Mouse (Mus musculus) limb, embryonic 10.5 days (tissue): ENCODE measurements at regions not wholly inside any gene's neighbourhood (a gene's known extent, or its start where the extent isn't known, plus 50 kb on each side); places are given as distances from the start of the nearest gene placed in this dataset.

Experiments
- DNase-seq: peaks from one replicate; pipeline ENCODE4 v3.0.0-alpha.2; 2017; ENCODE audit warnings: low spot score
- H3K27ac ChIP-seq: fragments of 300-500 bp; sonication (generic); 2 replicates; pipeline ENCODE4 v1.5.1; 2016; ENCODE audit warnings: mild to moderate bottlenecking
- H3K27me3 ChIP-seq: fragments of 300-500 bp; sonication (generic); 2 replicates; pipeline ENCODE4 v1.6.1; 2016; ENCODE audit warnings: low read depth, mild to moderate bottlenecking; ENCODE audit not compliant: poor library complexity, severe bottlenecking
- H3K36me3 ChIP-seq: fragments of 300-500 bp; sonication (generic); 2 replicates; pipeline ENCODE4 v1.6.1; 2016; ENCODE audit warnings: mild to moderate bottlenecking, moderate library complexity
- H3K4me1 ChIP-seq: fragments of 300-500 bp; sonication (generic); 2 replicates; pipeline ENCODE4 v1.6.1; 2016
- H3K4me3 ChIP-seq: fragments of 300-500 bp; sonication (generic); 2 replicates; pipeline ENCODE4 v1.5.1; 2016; ENCODE audit warnings: mild to moderate bottlenecking, moderate library complexity
- H3K9me3 ChIP-seq: fragments of 300-500 bp; sonication (generic); replicated peaks from 2 replicates; pipeline ENCODE4 v1.6.1; 2016; ENCODE audit warnings: mild to moderate bottlenecking
- WGBS: fragments of 180-500 bp; shearing (Covaris S2); methylation state at CpG from one replicate; pipeline ENCODE4 v1.1.7; 2016; 5-methylcytosine and 5-hydroxymethylcytosine counted together

DNA sequence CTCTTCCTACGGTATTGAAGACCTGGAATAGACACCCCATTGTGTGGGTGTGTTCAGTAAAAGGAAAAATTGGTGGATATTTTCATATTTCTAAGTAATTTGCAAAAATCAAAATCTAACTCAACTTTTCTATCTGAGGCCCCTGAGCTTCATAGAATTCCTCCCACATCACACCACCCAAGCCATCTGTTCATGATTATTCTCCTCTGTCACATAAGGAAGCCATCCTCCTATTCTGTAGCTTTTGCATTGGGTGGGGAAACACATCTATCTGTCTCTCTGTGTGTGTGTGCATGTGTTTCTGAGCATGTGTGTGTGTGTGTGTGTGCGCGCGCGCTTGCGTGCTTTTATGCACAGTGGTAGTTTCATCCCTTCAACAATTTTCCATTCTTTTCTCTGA lies 954.0 kb downstream of the A830018L16Rik start:
- WGBS, result 96% methylated on average over 6 of the region's 6 CpGs
- DNase-seq, result no peak

DNA sequence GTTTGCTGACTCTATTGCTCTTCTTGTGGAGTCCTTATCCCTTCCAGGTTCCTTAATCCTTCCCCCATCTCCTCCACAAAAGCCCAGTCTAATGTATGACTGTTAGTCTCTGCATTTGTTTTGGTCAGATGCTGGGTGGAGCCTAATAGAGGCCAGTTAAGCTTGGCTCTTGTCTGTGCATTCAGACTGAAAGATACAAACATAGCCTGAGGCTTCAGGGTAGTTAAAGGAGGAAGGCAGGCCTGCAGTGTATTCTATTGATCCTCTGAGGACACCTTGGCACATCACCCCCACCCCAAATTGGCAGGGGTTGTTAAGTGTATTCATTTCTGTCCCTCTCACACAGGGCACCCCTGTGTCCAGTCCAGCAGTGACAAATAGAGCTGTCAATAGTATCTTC lies 959.1 kb downstream of the A830018L16Rik start:
- Histone ChIP-seq H3K27me3 (no peaks in the 10 kb centered on the region), H3K27ac (no peak overlapping the region), H3K4me1 (no peaks in the 10 kb centered on the region), H3K9me3 (no peaks in the 10 kb centered on the region), H3K4me3 (no peak overlapping the region), H3K36me3 (no peaks in the 10 kb centered on the region)
- no peak for DNase-seq

More for the DNA sequence above, 954.0 kb downstream of the A830018L16Rik start:
- no peak overlapping the region for H3K27ac ChIP-seq
- H3K4me3 ChIP-seq, result no peak overlapping the region
- no peaks in the 10 kb centered on the region for H3K9me3 ChIP-seq
- no peaks in the 10 kb centered on the region for H3K27me3 ChIP-seq
- H3K4me1 ChIP-seq, result no peaks in the 10 kb centered on the region
- H3K36me3 ChIP-seq, result no peaks in the 10 kb centered on the region

DNA sequence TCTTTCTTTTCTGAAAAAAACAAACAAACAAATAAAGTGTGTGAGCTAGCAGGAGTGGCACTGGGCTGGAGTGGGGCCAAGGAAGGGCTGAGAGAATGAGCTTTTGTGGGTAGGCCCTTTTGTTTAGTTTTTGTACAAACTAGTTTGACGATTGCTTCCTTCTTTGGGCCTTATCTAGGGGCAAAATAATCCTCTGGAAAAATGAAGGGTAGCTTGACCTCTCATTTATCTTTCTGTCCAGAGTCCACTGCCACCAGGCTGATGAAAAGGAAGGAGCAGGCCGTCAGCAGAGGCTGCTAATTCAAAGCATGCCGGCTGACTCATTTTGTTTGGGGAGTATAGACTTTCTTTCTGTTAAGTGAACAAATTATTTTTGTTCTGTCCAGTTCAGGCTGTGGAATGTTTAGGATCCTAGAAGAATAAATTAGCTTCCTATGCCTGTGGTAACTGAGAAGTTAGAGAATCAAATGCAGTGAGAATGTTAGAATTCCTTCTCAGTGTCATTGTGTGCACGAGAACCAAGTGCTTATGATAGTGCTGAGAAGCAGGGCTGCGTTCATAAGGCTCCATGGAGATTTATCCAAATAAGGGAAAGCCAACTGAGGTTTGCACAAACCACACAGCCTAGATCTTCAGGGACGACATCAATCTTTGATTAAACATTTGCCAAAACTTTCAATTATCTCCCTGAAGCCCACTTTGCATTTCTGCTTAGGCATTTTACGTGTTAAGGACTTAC lies 984.4 kb downstream of the A830018L16Rik start:
- peak; percentile 38 for DNase-seq
- Histone ChIP-seq H3K27me3 (no peaks in the 10 kb centered on the region), H3K36me3 (no peaks in the 10 kb centered on the region), H3K4me1 (peaks cover 11% of the 10 kb centered on the region), H3K27ac (peak overlapping the region; percentile 78), H3K4me3 (no peak overlapping the region), H3K9me3 (no peaks in the 10 kb centered on the region)
- WGBS, result 19% methylated on average over 7 of the region's 7 CpGs

DNA sequence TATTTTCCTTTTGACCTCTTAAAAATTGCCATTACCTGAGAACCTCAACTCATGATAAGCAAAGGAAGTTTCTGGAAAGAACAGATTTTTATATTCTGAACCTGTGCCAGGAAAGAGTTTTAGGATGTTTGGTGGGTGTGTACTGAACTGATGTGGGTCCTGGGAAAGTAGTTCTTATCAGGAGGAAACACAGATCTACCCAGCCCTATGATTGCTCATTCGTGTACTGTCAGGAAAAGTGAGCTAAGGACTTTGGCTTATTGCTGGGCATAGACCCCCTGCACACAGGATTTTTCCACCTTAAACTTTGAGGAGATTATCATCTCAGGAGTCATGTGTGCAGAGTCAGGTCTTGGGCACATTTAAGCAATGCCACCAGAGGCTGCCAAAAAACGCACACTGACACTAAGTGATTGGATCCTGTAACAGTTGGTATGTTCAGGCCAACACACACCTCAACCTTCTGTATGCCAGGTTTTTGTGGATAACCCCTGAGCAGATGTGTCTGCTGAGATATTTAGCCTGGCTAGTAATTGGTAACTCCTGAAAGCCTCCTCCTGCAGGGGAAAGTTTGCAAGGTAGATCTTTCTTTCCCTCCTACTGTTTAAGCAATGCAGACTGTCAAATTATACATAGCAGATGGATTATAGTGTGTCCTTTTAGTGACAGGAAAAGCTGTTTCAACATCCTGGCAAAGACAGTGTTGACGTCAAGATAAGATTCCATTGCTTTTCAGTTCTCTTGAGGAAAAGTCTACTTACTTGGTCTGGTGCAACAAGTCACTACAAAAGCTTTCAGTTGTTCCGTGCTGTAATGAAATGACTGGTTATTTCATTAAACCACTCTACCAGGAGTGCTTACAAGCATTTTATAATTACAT lies 991.7 kb downstream of the A830018L16Rik start:
- H3K4me1 ChIP-seq, result peaks cover 5% of the 10 kb centered on the region; the same call in 1 of the 2 replicates
- DNase-seq, result no peak
- no peaks in the 10 kb centered on the region for H3K9me3 ChIP-seq
- no peak overlapping the region for H3K27ac ChIP-seq
- WGBS, result 77% methylated on average over 4 of the region's 4 CpGs
- H3K36me3 ChIP-seq, result no peaks in the 10 kb centered on the region
- no peak overlapping the region for H3K4me3 ChIP-seq
- no peaks in the 10 kb centered on the region for H3K27me3 ChIP-seq

DNA sequence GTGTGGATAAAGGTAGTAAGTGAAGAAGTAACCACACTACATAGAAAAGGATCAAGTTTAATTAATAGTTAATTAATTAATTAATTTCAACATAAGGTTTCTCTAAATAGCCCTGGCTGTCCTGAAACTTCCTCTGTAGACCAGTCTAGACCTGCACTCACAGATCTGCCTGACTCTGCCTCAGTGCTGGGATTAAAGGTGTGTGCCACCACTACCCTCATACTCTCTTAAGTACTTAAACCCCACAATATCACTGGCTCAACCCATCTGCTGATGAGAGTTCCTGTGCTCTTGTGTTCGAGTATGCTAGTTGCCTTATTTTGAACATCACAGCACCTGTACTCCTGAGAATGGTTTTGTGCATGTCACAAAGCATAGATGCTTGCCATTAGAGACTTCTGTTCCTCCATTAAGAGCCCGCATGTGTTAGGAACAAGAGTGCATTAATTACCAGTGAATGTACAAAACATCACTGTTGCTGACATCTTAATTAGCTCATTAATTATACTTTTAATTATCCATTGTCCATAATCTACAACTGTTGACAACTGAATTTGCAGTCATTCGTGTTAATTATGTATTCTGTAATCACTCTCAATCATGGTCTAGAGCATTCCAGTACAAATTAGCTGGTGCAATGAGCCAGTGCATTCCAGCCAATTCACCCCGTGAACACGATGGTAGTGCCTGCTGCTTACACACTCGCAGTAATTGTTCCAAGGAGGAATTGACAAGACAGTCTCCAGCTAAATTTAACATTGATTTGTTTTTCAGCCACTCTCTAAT lies 996.0 kb downstream of the A830018L16Rik start:
- Histone ChIP-seq H3K36me3 (no peaks in the 10 kb centered on the region), H3K9me3 (no peaks in the 10 kb centered on the region), H3K27ac (no peak overlapping the region), H3K4me1 (peaks cover 5% of the 10 kb centered on the region; the same call in 1 of the 2 replicates), H3K4me3 (no peak overlapping the region), H3K27me3 (no peaks in the 10 kb centered on the region)
- 62% methylated on average over 6 of the region's 6 CpGs for WGBS
- no peak for DNase-seq

DNA sequence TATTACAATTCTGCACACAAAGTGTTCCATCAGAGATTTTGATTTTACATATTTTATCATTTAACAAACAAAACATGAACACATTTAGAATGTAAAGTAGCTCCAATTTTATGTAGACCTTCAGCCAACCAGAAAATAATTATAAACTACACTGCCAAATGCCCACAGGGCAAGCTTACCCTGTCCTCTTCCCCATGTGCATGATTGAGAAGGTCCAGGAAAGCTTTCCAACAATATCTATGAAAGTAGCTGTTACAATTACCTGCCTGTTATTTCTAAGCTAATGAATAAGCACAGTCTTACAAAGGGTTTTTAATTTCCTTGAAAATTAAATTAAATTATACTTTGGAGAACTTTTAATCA lies 996.6 kb downstream of the A830018L16Rik start:
- no peaks in the 10 kb centered on the region for H3K27me3 ChIP-seq
- no peaks in the 10 kb centered on the region for H3K9me3 ChIP-seq
- H3K36me3 ChIP-seq, result no peaks in the 10 kb centered on the region
- peaks cover 5% of the 10 kb centered on the region; the same call in 1 of the 2 replicates for H3K4me1 ChIP-seq
- no peak for DNase-seq
- H3K27ac ChIP-seq, result no peak overlapping the region
- no peak overlapping the region for H3K4me3 ChIP-seq

DNA sequence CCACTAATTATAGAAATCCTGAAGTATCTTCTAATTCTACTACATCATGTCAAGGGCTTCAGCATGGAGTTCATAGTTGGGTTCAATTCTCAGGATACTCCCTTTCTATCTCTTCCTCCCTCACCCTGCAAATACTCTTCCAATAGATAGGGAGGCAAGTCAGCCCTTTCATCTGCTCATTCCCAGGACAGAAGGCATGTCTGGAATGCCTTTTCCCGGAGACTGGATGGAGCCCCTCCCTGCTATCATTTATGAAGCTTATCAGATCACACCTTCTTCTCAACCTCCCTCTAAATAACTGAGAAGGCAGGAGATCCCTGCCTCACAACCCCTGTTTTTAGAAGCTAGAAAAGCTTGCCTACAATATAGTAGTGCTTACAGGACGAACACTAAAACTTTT lies 1010.6 kb downstream of the A830018L16Rik start:
- Histone ChIP-seq H3K36me3 (no peaks in the 10 kb centered on the region), H3K4me3 (no peak overlapping the region), H3K27ac (no peak overlapping the region), H3K27me3 (no peaks in the 10 kb centered on the region), H3K9me3 (no peaks in the 10 kb centered on the region), H3K4me1 (no peaks in the 10 kb centered on the region)
- 46% methylated on average over 2 of the region's 2 CpGs for WGBS
- no peak for DNase-seq

DNA sequence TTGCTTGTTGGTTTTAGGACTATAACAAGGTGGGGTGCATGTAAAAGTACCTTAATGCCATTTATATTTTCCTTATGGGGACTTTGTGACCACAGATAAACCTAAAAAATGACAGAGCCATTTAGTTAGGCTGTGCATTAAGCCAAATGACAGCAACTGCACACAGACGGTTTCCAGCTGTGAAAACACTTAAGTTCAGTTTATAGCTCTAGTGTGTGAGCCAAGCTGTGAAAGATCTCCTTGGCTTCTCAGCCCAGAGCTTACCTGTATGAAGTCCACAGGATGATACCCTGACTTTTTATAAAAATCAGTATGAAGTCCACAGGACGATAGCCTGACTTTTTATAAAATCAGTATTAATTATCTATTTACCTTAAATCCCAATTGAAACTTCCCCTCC lies 1024.0 kb downstream of the A830018L16Rik start:
- Histone ChIP-seq H3K4me3 (no peak overlapping the region), H3K36me3 (no peaks in the 10 kb centered on the region), H3K27me3 (no peaks in the 10 kb centered on the region), H3K9me3 (no peaks in the 10 kb centered on the region), H3K4me1 (peaks cover 17% of the 10 kb centered on the region), H3K27ac (no peak overlapping the region)
- WGBS, result 46% methylated on average over 2 of the region's 2 CpGs
- DNase-seq, result no peak

DNA sequence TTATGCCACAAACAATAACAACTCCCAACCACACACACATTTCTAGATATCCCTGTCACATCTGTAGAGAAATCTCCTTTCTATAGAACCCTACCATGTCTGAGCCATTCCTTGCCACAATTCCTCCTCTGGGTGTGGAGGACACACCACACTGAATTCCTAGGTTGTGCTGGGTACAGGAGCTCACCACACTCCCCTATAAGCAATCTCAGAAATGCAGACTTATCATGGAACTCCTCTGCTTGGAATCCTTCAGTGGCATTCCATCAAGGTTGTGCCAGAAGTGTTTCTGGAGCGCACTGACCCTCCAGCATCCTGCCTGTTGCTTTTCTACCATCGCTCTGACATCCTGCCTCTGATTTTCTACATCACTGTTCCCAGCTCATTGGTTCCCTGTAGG lies 1052.3 kb downstream of the A830018L16Rik start:
- H3K27ac ChIP-seq, result no peak overlapping the region
- no peaks in the 10 kb centered on the region for H3K9me3 ChIP-seq
- H3K27me3 ChIP-seq, result no peaks in the 10 kb centered on the region
- H3K4me3 ChIP-seq, result no peak overlapping the region
- no peaks in the 10 kb centered on the region for H3K4me1 ChIP-seq
- no peaks in the 10 kb centered on the region for H3K36me3 ChIP-seq
- whole genome bisulfite sequencing, result 89% methylated on average over 2 of the region's 2 CpGs
- DNase-seq, result no peak

DNA sequence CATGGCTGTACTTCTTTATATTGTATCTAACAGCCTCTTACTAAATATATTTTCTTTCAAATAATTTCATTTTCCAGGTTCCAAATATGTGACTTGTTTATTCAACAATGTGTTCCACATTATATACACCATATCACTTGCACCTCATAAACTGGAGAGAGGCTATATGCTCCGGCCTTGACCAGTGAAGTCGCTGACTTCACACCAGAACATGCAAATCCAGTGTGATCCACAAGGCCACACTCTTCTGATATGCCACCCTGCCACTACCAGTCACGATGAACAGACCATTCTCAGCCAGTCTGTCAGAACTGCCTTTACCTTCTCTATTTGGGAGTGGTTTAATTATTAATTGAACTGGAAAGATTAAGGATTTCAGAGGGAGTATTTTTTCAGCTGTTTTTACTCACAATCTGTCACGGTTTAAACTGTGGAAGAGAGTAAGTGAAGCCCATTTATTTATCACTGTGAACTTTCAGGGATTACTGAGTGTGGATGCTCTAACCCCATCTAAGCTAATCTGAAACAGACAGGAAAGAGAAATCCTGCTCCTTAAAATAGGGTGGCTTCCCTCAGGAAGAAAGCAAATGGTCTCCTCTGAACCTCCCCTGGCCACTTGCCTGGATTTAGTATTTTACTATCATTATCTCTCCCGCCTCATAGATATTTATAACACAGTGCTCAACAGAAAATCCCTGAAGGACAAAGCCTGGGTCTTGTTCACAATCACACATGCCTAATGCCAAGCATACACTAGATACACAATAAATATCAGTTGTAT lies 1065.3 kb downstream of the A830018L16Rik start:
- Histone ChIP-seq H3K4me1 (peaks cover 7% of the 10 kb centered on the region), H3K36me3 (no peaks in the 10 kb centered on the region), H3K4me3 (no peak overlapping the region), H3K27me3 (no peaks in the 10 kb centered on the region), H3K9me3 (no peaks in the 10 kb centered on the region), H3K27ac (no peak overlapping the region)
- DNase-seq, result no peak
- WGBS, result 36% methylated on average over 5 of the region's 5 CpGs

DNA sequence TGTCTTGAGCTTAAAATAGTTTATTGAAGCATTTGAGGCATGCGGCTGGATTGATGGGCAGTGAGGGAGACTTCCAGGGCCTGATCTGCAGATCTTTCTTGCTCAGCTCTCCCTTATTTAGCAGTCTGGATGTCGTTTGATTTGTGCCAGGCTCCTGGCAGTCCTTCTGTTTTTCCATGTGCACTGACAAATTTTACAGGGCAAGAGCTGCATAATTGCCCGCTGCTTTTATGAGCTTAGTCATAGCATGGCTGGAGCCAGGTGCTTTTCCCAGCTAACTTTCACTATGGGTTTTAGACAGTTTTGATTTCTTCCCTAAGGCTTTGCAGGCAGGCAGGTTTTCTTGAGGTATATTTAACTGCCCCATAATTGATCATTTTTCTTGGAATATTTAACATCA lies 1086.5 kb downstream of the A830018L16Rik start:
- H3K9me3 ChIP-seq, result no peaks in the 10 kb centered on the region
- no peaks in the 10 kb centered on the region for H3K36me3 ChIP-seq
- peaks cover 9% of the 10 kb centered on the region; the same call in 1 of the 2 replicates for H3K4me1 ChIP-seq
- H3K27me3 ChIP-seq, result no peaks in the 10 kb centered on the region
- WGBS, result 74% methylated on average over 3 of the region's 3 CpGs
- H3K4me3 ChIP-seq, result no peak overlapping the region
- no peak for DNase-seq
- no peak overlapping the region; the same call in 1 of the 2 replicates for H3K27ac ChIP-seq

DNA sequence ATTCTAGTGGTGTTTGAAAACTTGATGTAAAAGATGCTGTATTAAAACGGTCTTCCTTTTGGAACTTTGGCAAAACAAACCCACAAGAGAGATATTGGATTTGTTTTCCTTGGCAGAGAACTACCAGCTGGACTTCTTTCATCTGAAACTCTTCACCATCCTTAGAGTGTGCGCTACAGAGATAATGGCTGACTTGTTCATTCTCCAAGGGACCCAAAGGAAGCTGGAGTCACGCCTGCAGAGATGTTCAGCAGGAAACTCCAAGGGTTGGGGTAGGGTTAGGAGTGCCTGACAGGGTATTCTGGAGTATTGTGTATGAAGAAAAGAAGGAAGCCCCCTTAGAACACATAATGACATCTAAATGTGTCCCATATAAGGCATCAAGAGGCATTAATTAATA lies 1094.1 kb downstream of the A830018L16Rik start:
- no peaks in the 10 kb centered on the region for H3K27me3 ChIP-seq
- WGBS, result 84% methylated on average over 3 of the region's 3 CpGs

More for the DNA sequence above, 1094.1 kb downstream of the A830018L16Rik start:
- Histone ChIP-seq H3K9me3 (no peaks in the 10 kb centered on the region), H3K27ac (no peak overlapping the region), H3K4me3 (no peak overlapping the region), H3K36me3 (no peaks in the 10 kb centered on the region), H3K4me1 (peaks cover 18% of the 10 kb centered on the region)
- no peak for DNase-seq
